Mouse (Mus musculus): ENCODE results near the gene Grin2b. TPM values are rescaled to one million over a fixed set of nuclear protein-coding genes. Genes with fewer than 3 reads are reported as not detected.

Gene Grin2b
- polyA plus RNA-seq, 1 experiment from 2014 or later: 0.72 TPM

DNA sequence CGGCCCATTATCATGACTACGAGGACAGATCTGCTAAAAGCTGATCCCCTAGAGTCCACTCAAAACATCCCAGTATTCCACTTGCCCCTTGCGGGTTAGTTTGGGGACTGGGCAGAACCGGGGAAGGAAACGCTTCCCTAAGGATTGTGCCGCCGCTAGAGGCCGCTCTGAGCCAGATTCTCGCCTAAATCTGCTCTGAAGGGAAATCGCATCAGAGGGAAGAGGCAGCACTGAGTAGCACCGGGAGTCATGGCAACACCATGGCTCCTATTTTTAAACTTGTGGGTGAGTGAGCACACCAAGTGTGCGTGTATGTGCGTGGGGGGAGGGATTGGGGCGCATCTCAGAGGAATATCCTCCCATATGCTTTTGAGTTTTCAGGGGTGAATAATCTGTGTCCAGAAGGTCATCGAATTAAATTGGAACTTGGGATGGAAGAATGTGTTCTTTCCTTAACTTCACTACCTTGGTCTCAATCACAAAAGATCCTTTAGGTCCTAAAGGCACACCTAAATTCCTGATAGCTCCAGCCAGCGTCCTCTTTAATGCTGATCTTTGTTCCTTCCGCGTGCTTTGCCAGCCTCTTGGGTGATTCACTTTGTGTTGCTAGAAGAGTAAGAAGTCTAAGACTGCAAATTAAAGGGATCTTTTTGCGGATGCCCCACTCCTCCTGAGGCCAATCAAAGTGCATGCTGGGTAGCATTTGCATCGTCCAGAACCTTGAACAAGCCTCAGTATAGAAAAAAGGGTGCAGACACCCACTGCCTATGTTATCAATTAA is 265.6 kb downstream of the Grin2b start:
- no peaks in the 10 kb centered on the region for H3K36me3 ChIP-seq (ENCODE audit: insufficient read depth, low read length)
- no peak overlapping the region for H3K9ac ChIP-seq (ENCODE audit: low read depth, low read length)
- no peak overlapping the region for H3K27ac ChIP-seq
- H3K27me3 ChIP-seq (ENCODE audit: insufficient read depth, low read length): no peaks in the 10 kb centered on the region
- 24% methylated on average over 20 of the region's 20 CpGs for WGBS
- peak; percentile 90 for DNase-seq (ENCODE audit: low spot score)
- H3K4me2 ChIP-seq (ENCODE audit: low read length): no peak overlapping the region
- H3K9me3 ChIP-seq (replicated peaks; ENCODE audit: low read length): no peaks in the 10 kb centered on the region
- TF ChIP-seq CTCF (IDR thresholded peaks at IDR 0.05; ENCODE audit: low read depth): peak; percentile 89
- H3K4me1 ChIP-seq (replicated peaks; ENCODE audit: insufficient read depth, low read length): no peaks in the 10 kb centered on the region
- H3K4me3 ChIP-seq (replicated peaks; ENCODE audit: low read depth, low read length): no peak overlapping the region
- peak; percentile 66 for ATAC-seq (replicated peaks; ENCODE audit: low FRiP score, low read depth)

DNA sequence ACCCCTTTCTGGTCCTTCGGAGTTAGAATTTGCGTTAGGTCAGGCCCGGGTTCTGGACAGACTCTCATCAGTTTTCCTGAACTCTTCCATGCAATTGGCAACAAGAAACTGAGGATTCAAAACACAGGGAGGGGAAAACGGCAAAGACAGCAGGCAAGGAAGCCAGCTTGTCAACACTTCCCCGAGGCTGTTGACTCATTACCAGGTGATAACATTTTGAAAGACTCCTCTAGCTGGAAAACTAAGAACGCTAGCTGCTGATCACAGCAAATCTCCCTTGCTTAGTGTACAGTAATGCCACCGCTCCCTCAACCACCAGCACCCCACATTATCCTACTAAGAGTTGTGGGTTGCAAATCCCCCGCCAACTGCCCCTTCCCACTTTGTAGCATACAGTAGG is 266.2 kb downstream of the Grin2b start:
- Histone ChIP-seq H3K4me3 (replicated peaks; ENCODE audit: low read depth, low read length) (no peak overlapping the region), H3K36me3 (ENCODE audit: insufficient read depth, low read length) (no peaks in the 10 kb centered on the region), H3K9ac (ENCODE audit: low read depth, low read length) (no peak overlapping the region), H3K4me2 (ENCODE audit: low read length) (no peak overlapping the region), H3K4me1 (replicated peaks; ENCODE audit: insufficient read depth, low read length) (no peaks in the 10 kb centered on the region), H3K27ac (no peak overlapping the region), H3K9me3 (replicated peaks; ENCODE audit: low read length) (no peaks in the 10 kb centered on the region), H3K27me3 (ENCODE audit: insufficient read depth, low read length) (no peaks in the 10 kb centered on the region)
- WGBS: 76% methylated on average over 8 of the region's 8 CpGs
- TF ChIP-seq CTCF (IDR thresholded peaks at IDR 0.05; ENCODE audit: low read depth): no peak
- DNase-seq (ENCODE audit: low spot score) (no peak), ATAC-seq (replicated peaks; ENCODE audit: low FRiP score, low read depth) (no peak)

DNA sequence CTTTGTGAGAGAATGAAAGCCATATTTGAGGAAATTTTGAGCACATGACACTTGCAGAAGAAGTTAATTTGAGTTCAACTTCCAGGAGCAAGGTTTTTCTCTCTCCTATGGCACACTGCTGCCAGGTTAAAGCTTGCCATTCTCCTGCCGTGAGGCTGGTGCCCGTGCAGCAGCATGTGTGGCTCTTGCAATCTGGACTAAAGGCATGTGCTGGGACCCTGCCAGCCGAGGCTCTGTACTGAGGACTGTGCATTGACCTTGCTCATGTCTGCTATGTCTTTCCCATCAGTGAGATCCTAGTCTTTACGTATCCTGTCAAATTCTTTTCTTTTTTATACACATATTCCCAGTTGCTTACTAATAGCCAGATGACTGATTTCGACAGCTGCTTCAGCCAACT is 268.9 kb downstream of the Grin2b start:
- H3K9ac ChIP-seq (ENCODE audit: low read depth, low read length): no peak overlapping the region
- TF ChIP-seq CTCF (IDR thresholded peaks at IDR 0.05; ENCODE audit: low read depth): no peak
- no peak overlapping the region for H3K4me3 ChIP-seq (replicated peaks; ENCODE audit: low read depth, low read length)
- H3K9me3 ChIP-seq (replicated peaks; ENCODE audit: low read length): no peaks in the 10 kb centered on the region
- no peaks in the 10 kb centered on the region; the same call in 1 of the 2 replicates for H3K27me3 ChIP-seq (ENCODE audit: insufficient read depth, low read length)
- H3K27ac ChIP-seq: no peak overlapping the region
- H3K4me1 ChIP-seq (replicated peaks; ENCODE audit: insufficient read depth, low read length): no peaks in the 10 kb centered on the region
- no peak for ATAC-seq (replicated peaks; ENCODE audit: low FRiP score, low read depth)
- 74% methylated on average over 5 of the region's 5 CpGs for WGBS
- H3K36me3 ChIP-seq (ENCODE audit: insufficient read depth, low read length): no peaks in the 10 kb centered on the region
- DNase-seq (ENCODE audit: low spot score): no peak
- H3K4me2 ChIP-seq (ENCODE audit: low read length): no peak overlapping the region

DNA sequence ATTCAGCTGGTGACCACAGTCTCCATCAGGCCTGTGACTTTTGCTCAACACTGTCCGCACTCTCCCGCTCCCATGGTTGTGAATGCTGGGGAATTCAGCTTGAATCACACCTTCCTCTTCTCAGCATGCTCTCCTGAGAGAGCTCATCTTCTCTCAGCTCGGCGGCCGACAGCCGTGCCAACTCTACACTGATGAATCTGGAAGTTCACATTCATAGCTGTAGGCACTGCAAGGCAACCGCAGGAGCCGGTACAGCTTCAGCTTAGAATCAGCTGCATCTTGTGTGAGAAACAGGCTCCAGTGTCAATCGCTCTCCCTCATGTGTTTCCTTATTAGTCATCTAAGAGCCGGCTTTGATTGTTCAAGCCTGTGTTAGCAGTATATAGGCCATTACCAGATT is 272.9 kb downstream of the Grin2b start:
- ATAC-seq (replicated peaks; ENCODE audit: low FRiP score, low read depth) (no peak), DNase-seq (ENCODE audit: low spot score) (no peak)
- Histone ChIP-seq H3K9ac (ENCODE audit: low read depth, low read length) (no peak overlapping the region), H3K4me2 (ENCODE audit: low read length) (no peak overlapping the region), H3K27me3 (ENCODE audit: insufficient read depth, low read length) (no peaks in the 10 kb centered on the region; the same call in 1 of the 2 replicates), H3K4me1 (replicated peaks; ENCODE audit: insufficient read depth, low read length) (no peaks in the 10 kb centered on the region), H3K4me3 (replicated peaks; ENCODE audit: low read depth, low read length) (no peak overlapping the region), H3K9me3 (replicated peaks; ENCODE audit: low read length) (no peaks in the 10 kb centered on the region), H3K36me3 (ENCODE audit: insufficient read depth, low read length) (no peaks in the 10 kb centered on the region), H3K27ac (no peak overlapping the region)
- no peak for TF ChIP-seq CTCF (IDR thresholded peaks at IDR 0.05; ENCODE audit: low read depth)
- 87% methylated on average over 10 of the region's 10 CpGs for WGBS

DNA sequence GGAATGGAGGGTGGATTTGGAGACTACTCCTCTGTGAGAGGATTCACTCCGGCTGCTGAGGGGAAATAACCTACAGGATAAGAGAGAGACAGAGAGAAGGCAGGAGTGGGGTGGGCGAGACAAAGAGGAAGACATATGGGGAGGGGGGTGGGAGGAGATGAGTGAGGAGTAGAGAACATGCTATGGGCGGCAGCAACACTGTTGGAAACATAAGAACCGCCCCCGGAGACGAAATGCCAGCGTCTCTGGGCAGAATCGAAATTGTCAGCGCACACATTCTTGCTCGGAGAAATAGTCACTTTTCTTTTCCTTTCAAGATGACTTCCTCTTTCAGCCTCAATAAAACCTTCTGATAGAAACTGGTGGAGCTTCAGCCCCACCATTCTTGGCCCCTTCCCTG is 274.1 kb downstream of the Grin2b start:
- DNase-seq (ENCODE audit: low spot score) (no peak), ATAC-seq (replicated peaks; ENCODE audit: low FRiP score, low read depth) (no peak)
- Histone ChIP-seq H3K27ac (no peak overlapping the region), H3K27me3 (ENCODE audit: insufficient read depth, low read length) (no peaks in the 10 kb centered on the region; the same call in 1 of the 2 replicates), H3K4me3 (replicated peaks; ENCODE audit: low read depth, low read length) (no peak overlapping the region), H3K4me2 (ENCODE audit: low read length) (no peak overlapping the region), H3K4me1 (replicated peaks; ENCODE audit: insufficient read depth, low read length) (no peaks in the 10 kb centered on the region), H3K9ac (ENCODE audit: low read depth, low read length) (no peak overlapping the region), H3K36me3 (ENCODE audit: insufficient read depth, low read length) (no peaks in the 10 kb centered on the region), H3K9me3 (replicated peaks; ENCODE audit: low read length) (no peaks in the 10 kb centered on the region)
- no peak for TF ChIP-seq CTCF (IDR thresholded peaks at IDR 0.05; ENCODE audit: low read depth)
- 75% methylated on average over 10 of the region's 10 CpGs for WGBS

DNA sequence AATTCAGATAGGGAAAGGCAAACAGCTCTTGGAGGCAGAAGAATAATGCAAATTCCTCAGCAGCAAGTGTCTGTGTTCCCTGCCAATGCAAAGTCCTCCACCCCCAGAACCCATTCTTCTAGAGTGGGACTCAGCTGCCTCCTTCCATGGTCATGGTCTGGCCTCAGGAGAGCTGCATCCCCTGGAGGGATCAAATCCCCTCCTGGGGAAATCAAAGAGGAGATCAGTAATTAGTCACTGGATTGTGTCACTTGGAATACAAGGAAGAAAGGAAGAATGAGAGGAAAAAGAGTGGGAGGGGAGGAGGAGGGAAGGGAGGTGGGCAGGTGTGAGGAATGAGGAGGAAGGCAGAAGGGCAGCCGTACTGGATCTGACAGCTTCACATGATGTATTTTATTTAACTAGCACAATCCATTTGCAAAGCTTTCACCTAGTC is 278.5 kb downstream of the Grin2b start:
- no peaks in the 10 kb centered on the region for H3K27me3 ChIP-seq (ENCODE audit: insufficient read depth, low read length)
- no peak for TF ChIP-seq CTCF (IDR thresholded peaks at IDR 0.05; ENCODE audit: low read depth)
- no peak overlapping the region for H3K4me3 ChIP-seq (replicated peaks; ENCODE audit: low read depth, low read length)
- ATAC-seq (replicated peaks; ENCODE audit: low FRiP score, low read depth): no peak
- DNase-seq (ENCODE audit: low spot score): no peak
- no peak overlapping the region for H3K9ac ChIP-seq (ENCODE audit: low read depth, low read length)
- no peaks in the 10 kb centered on the region for H3K9me3 ChIP-seq (replicated peaks; ENCODE audit: low read length)
- 25% methylated on average over 1 of the region's 1 CpGs for WGBS
- H3K36me3 ChIP-seq (ENCODE audit: insufficient read depth, low read length): no peaks in the 10 kb centered on the region
- H3K4me2 ChIP-seq (ENCODE audit: low read length): no peak overlapping the region
- no peak overlapping the region for H3K27ac ChIP-seq
- no peaks in the 10 kb centered on the region for H3K4me1 ChIP-seq (replicated peaks; ENCODE audit: insufficient read depth, low read length)

Data from kidney, postnatal 0 days (tissue).